Mouse (Mus musculus) neural tube, embryonic 14.5 days (tissue): ENCODE results near the gene Sorbs1. TPM values are rescaled to one million over a fixed set of nuclear protein-coding genes. Genes with fewer than 3 reads are reported as not detected.

Experiments
- ATAC-seq: fragments of 200-750 bp; cut with Nextera tagmentation; 2 replicates; pipeline ENCODE4 v1.8.0; 2017; ENCODE audit warnings: low read depth, mild to moderate bottlenecking, moderate TSS enrichment, moderate library complexity
- H3K27ac ChIP-seq: fragments of 300-500 bp; sonication (generic); 2 replicates; pipeline ENCODE4 v1.5.1; 2014; ENCODE audit warnings: low read depth, mild to moderate bottlenecking, control low read depth, low read length, moderate library complexity, mixed read lengths
- H3K27me3 ChIP-seq: fragments of 300-500 bp; sonication (generic); 2 replicates; pipeline ENCODE4 v1.6.1; 2014; ENCODE audit warnings: low read length; ENCODE audit not compliant: control insufficient read depth, insufficient read depth
- H3K36me3 ChIP-seq: fragments of 300-500 bp; sonication (generic); 2 replicates; pipeline ENCODE4 v1.6.1; 2014; ENCODE audit warnings: low read length, mixed read lengths; ENCODE audit not compliant: control insufficient read depth, insufficient read depth
- H3K4me1 ChIP-seq: fragments of 300-500 bp; sonication (generic); 2 replicates; pipeline ENCODE4 v1.6.1; 2014; ENCODE audit warnings: low read length; ENCODE audit not compliant: control insufficient read depth, insufficient read depth
- H3K4me2 ChIP-seq: fragments of 300-500 bp; sonication (generic); 2 replicates; pipeline ENCODE4 v1.6.1; 2014; ENCODE audit warnings: mild to moderate bottlenecking, low read depth, low read length, control low read depth
- H3K4me3 ChIP-seq: fragments of 300-500 bp; sonication (generic); 2 replicates; pipeline ENCODE4 v1.5.1; 2014; ENCODE audit warnings: low read depth, low read length, control low read depth, mixed read lengths
- H3K9ac ChIP-seq: fragments of 300-500 bp; sonication (generic); replicated peaks from 2 replicates; pipeline ENCODE4 v1.6.1; 2014; ENCODE audit warnings: low read depth, mild to moderate bottlenecking, control low read depth, low read length, mixed read lengths
- H3K9me3 ChIP-seq: fragments of 300-500 bp; sonication (generic); 2 replicates; pipeline ENCODE4 v1.6.1; 2016; ENCODE audit warnings: low read length; ENCODE audit not compliant: control insufficient read depth
- WGBS: fragments of 180-500 bp; shearing (Covaris S2); extraction: QIAGEN DNeasy Blood & Tissue Kit; methylation state at CpG from one replicate; pipeline ENCODE4 v1.1.7; 2014; 5-methylcytosine and 5-hydroxymethylcytosine counted together
- polyA plus RNA-seq: library from polyadenylated mRNA; unstranded; fragments of >200 nt; fragmentation: Nextera tagmentation; extraction: Ambion mirVana; gene quantifications from 2 replicates; pipeline ENCODE4 v1.2.1, GENCODE M21; 2014

Gene Sorbs1
- polyA plus RNA-seq, 1 experiment from 2014 or later: 117 TPM

DNA sequence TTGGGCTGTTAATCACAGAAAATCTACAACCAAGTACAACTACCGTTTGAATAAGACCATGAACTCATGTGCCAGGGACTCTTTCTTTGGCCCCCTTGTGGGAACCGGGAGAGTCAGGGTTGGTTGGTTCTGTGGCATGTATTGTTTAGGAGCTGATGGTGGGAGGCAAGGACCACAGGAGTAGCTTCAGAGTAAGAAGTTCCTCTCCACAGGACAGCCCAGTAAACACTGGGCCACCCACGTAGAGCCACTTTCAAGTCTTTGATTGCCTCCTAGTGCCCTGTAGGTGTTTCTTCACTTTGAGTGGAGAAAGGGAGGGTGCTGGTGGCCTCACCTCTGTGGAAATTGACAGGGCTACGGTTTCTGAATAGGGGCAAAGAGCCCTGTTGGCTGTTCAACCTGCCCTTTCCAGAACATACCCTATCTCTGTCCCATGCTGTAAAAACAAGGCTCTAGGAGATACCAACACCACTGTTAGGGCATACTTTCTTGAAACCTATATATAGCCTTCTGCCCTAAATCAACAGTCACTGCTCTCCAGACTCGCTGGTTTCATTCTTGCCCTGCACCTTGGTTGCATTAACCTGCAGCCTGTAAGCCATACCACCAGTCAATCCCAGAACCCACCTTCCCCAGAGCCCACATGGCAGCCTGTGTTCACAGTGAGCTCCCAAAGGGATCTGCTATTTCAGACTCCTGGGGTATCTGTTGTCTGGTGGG lies 35.4 kb upstream of the Sorbs1 start:
- no peak overlapping the region for H3K9ac ChIP-seq
- H3K36me3 ChIP-seq: peaks cover 27% of the 10 kb centered on the region
- no peaks in the 10 kb centered on the region for H3K9me3 ChIP-seq
- no peaks in the 10 kb centered on the region for H3K27me3 ChIP-seq
- H3K27ac ChIP-seq: no peak overlapping the region
- H3K4me3 ChIP-seq: no peak overlapping the region
- 26% methylated on average over 5 of the region's 5 CpGs for WGBS
- H3K4me1 ChIP-seq: no peaks in the 10 kb centered on the region
- no peak overlapping the region for H3K4me2 ChIP-seq
- no peak; the same call in 1 of the 2 replicates for ATAC-seq

DNA sequence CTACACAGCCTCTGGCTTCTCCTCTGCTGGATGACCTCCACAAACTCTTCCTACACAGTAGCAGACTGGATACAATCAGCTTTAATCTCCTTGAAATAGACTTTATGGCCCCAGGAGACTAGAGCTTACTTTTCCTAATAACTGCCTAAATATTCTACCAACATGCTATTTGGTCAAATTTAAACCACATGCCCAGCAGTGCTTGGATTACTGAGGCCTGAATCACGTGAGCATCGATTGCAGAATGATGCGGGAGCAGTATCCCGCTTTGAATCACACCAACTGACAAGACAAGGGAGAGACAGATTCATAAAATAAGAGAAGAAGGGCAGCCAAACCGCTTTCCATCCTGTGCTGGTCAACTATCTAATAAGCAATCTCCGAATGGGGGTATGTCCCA lies 34.8 kb upstream of the Sorbs1 start:
- Histone ChIP-seq H3K9ac (no peak overlapping the region), H3K27me3 (no peaks in the 10 kb centered on the region), H3K4me2 (no peak overlapping the region), H3K4me3 (no peak overlapping the region), H3K27ac (no peak overlapping the region), H3K9me3 (no peaks in the 10 kb centered on the region), H3K4me1 (no peaks in the 10 kb centered on the region), H3K36me3 (peaks cover 23% of the 10 kb centered on the region)
- no peak for ATAC-seq
- WGBS: 81% methylated on average over 6 of the region's 6 CpGs

DNA sequence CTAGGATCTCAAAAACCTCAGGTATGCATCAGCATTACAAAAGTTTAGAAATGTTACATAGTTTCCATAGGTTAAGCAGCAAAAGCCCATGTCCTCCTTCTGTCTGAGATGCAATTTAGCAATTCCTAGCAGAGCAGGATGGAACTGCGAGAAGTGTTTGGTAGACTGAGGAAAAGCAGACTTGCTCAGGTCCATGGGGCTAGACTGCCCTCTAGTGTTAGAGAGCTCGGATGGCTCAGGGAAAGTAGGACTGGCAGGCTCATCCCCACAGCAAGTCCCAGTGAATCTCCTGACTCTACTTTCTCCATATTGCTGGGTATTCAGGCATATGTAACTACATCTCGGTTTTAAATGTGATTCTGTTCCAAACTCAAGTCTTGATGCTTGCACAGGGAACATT lies 31.3 kb upstream of the Sorbs1 start:
- no peak overlapping the region for H3K4me3 ChIP-seq
- ATAC-seq: peak; percentile 93
- no peaks in the 10 kb centered on the region for H3K36me3 ChIP-seq
- WGBS: 7% methylated on average over 3 of the region's 3 CpGs
- H3K27ac ChIP-seq: no peak overlapping the region
- H3K4me2 ChIP-seq: no peak overlapping the region
- no peak overlapping the region for H3K9ac ChIP-seq
- no peaks in the 10 kb centered on the region for H3K9me3 ChIP-seq
- H3K4me1 ChIP-seq: no peaks in the 10 kb centered on the region
- H3K27me3 ChIP-seq: no peaks in the 10 kb centered on the region

DNA sequence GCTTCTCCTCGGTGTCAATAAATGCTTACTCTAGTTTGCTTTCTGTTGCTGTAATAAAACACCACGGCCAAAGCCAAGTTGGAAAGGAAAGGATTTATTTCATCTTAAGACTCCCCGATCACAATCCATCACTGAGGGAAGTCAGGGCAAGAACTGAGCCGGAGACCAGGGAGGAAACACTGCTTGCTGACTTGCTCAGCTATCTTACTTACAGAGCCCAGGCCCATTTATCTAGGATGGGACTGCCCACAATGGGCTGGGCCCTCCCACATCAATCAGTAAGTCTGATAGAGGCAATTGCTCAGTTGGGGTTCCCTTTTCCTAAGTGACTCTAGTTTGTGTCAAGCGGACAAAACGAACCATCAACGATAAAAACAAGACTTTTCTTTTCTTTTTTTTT lies 29.2 kb upstream of the Sorbs1 start:
- H3K9me3 ChIP-seq: no peaks in the 10 kb centered on the region
- WGBS: 80% methylated on average over 7 of the region's 7 CpGs
- no peak overlapping the region for H3K27ac ChIP-seq

DNA sequence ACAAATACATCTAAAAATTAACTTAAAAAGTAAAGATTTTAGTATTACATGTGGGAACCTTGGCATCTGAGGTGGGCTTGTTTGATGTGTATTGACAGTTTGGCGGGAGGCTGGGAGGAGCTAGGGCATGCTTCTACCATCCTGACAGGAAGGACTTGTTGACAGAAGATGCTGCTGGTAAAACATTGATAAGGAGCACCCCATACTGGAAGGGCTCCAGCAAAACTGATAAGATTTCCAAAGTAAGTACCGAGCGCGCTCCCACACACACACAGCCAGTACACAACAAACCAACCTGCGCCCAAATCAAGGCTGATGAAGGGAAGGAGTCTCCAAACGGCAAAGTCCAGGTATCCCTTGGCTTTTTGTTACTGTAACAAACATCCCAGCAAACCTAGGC lies 22.9 kb upstream of the Sorbs1 start:
- no peak for ATAC-seq
- 87% methylated on average over 6 of the region's 6 CpGs for WGBS
- Histone ChIP-seq H3K4me3 (no peak overlapping the region), H3K4me1 (no peaks in the 10 kb centered on the region), H3K9ac (no peak overlapping the region), H3K9me3 (no peaks in the 10 kb centered on the region), H3K27ac (no peak overlapping the region), H3K27me3 (no peaks in the 10 kb centered on the region), H3K4me2 (no peak overlapping the region), H3K36me3 (no peaks in the 10 kb centered on the region)

More for the DNA sequence above, 29.2 kb upstream of the Sorbs1 start:
- Histone ChIP-seq H3K4me3 (no peak overlapping the region), H3K9ac (no peak overlapping the region), H3K36me3 (no peaks in the 10 kb centered on the region), H3K27me3 (no peaks in the 10 kb centered on the region), H3K4me1 (no peaks in the 10 kb centered on the region), H3K4me2 (no peak overlapping the region)
- no peak for ATAC-seq

DNA sequence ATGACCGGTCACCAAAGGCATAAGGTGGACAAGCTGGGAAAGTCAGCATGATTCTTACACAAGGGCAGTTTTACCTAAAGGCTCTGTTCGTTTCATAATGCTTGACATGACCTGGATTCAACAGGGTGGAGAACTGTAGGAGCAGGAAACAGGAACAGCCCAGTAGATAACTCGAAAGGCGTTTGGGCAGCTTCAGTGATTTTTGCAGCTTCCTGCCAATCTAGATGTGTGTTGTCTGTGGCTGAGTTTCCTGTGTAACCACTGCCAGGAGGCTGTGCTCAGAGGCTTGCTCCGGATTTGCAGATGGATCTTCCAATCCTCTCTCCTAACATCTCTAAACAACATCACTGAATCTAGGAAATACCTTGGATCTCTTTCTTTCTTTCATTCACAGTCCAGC lies 18.9 kb upstream of the Sorbs1 start:
- H3K4me1 ChIP-seq: no peaks in the 10 kb centered on the region
- H3K4me3 ChIP-seq: no peak overlapping the region
- no peaks in the 10 kb centered on the region for H3K9me3 ChIP-seq
- no peaks in the 10 kb centered on the region for H3K27me3 ChIP-seq
- H3K36me3 ChIP-seq: no peaks in the 10 kb centered on the region
- no peak overlapping the region for H3K9ac ChIP-seq
- H3K27ac ChIP-seq: no peak overlapping the region
- 89% methylated on average over 5 of the region's 5 CpGs for WGBS
- no peak overlapping the region for H3K4me2 ChIP-seq
- no peak for ATAC-seq

DNA sequence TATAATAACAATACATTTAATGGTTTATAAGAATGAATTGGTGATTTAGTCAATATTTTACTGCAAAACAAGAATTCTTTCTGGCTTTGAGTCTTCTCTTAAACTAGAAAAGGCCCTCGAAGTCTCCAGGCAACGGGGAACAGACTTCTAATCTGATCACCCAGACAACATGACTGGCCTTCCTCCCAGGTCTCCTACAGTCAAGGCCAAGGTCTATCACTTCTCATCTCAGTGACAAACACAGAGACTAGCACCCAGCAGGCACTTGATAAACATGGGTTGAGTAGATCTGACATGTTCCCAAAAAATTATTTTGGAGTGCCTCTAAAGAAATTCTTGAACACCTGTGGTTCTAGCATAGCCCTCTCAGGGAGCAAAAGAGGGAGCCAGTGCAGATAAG lies 16.7 kb upstream of the Sorbs1 start:
- Histone ChIP-seq H3K9me3 (no peaks in the 10 kb centered on the region), H3K27me3 (no peaks in the 10 kb centered on the region), H3K4me1 (no peaks in the 10 kb centered on the region), H3K36me3 (no peaks in the 10 kb centered on the region), H3K4me2 (no peak overlapping the region), H3K4me3 (no peak overlapping the region), H3K9ac (no peak overlapping the region), H3K27ac (no peak overlapping the region)
- ATAC-seq: no peak
- 90% methylated on average over 2 of the region's 2 CpGs for WGBS

DNA sequence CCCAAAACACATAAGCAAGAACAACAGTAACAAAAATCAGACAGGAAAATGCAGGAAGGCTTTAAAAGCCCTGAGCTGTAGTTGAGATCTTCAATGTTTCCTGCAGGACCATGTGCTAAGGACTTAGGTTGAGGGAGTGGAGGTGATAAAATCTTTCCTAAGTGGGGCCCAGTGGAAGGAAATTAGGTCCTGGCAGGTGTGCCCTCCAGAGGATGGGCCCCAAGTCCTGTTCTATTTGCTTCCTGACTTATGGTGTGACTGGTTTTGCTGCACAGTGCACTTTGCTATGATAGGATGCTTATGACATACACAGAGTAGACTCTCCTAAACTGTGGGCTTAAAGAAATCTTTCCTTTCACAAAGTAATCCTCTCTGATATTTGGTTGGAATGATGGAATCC lies 14.7 kb upstream of the Sorbs1 start:
- Histone ChIP-seq H3K27me3 (no peaks in the 10 kb centered on the region), H3K9ac (no peak overlapping the region), H3K4me3 (no peak overlapping the region), H3K36me3 (no peaks in the 10 kb centered on the region), H3K4me2 (no peak overlapping the region), H3K9me3 (no peaks in the 10 kb centered on the region), H3K27ac (no peak overlapping the region), H3K4me1 (no peaks in the 10 kb centered on the region)
- ATAC-seq: no peak

DNA sequence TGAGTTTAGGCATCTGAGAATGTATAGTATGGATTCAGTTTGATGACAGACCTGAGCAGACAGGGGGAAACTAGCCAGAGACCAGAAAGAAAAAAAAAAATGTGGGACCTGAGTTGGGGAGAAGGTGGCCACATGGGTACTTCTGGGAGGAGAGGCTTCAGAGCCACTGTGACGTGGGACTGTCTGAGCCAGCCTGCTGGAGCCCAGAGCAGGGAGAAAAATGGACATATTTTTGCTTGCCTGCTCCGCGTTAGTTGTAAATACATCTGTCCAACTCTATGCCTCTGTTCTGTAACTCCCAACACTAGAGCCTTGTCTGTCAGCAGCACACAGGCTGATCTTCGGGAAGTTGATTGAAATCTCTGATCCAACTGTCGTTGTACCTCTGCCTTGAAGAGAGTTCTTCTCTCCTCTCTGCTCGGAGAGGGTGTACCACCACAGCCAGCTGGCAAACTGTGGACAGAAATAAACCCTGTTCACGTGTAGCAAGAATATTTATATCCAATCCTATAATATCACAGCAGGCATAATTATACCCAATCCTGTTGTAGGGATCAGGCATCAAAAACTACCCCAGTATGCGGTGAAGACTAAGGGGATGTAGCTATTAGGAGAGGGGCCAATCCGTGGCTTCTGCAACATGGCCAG lies 12.9 kb upstream of the Sorbs1 start:
- WGBS: 78% methylated on average over 9 of the region's 9 CpGs
- H3K27ac ChIP-seq: no peak overlapping the region
- no peaks in the 10 kb centered on the region for H3K36me3 ChIP-seq
- no peaks in the 10 kb centered on the region for H3K4me1 ChIP-seq
- no peak overlapping the region for H3K4me3 ChIP-seq
- ATAC-seq: no peak
- H3K9me3 ChIP-seq: no peaks in the 10 kb centered on the region
- no peaks in the 10 kb centered on the region for H3K27me3 ChIP-seq
- H3K9ac ChIP-seq: no peak overlapping the region
- no peak overlapping the region for H3K4me2 ChIP-seq
